Mouse (Mus musculus) ES-Bruce4 (cell line): Measurements from ENCODE around the gene Olfr1423. TPM values are rescaled to one million over a fixed set of nuclear protein-coding genes. Genes with fewer than 3 reads are reported as not detected.

Experiments
- H3K27ac ChIP-seq: 2 replicates; pipeline ENCODE4 v1.5.1; 2012; ENCODE audit warnings: low read length, inconsistent platforms; ENCODE audit not compliant: insufficient read depth
- H3K27me3 ChIP-seq: 2 replicates; pipeline ENCODE4 v1.6.1; 2012; ENCODE audit warnings: mild to moderate bottlenecking, low read length, inconsistent platforms; ENCODE audit not compliant: control insufficient read depth, poor library complexity, insufficient read depth, severe bottlenecking
- H3K36me3 ChIP-seq: 2 replicates; pipeline ENCODE4 v1.6.1; 2012; ENCODE audit warnings: inconsistent platforms, mild to moderate bottlenecking, low read length, moderate library complexity; ENCODE audit not compliant: control insufficient read depth, poor library complexity, insufficient read depth, severe bottlenecking
- H3K4me1 ChIP-seq: one replicate; pipeline ENCODE4 v1.8.1; 2011; ENCODE audit warnings: low read length; ENCODE audit not compliant: control insufficient read depth, insufficient read depth
- H3K4me3 ChIP-seq: 2 replicates; pipeline ENCODE4 v1.5.1; 2011; ENCODE audit warnings: low read depth, mild to moderate bottlenecking, low read length
- H3K9ac ChIP-seq: 2 replicates; pipeline ENCODE4 v1.6.1; 2012; ENCODE audit warnings: low read depth, mild to moderate bottlenecking, inconsistent platforms; ENCODE audit not compliant: poor library complexity, severe bottlenecking
- H3K9me3 ChIP-seq: replicated peaks from 2 replicates; pipeline ENCODE4 v1.6.1; 2012; ENCODE audit warnings: mild to moderate bottlenecking, low read length, inconsistent platforms; ENCODE audit not compliant: control insufficient read depth, poor library complexity, insufficient read depth, severe bottlenecking
- CTCF ChIP-seq: IDR thresholded peaks from one replicate; pipeline ENCODE4 v1.8.1; 2011; ENCODE audit warnings: low read depth, low read length
- EP300 ChIP-seq: IDR thresholded peaks from 2 replicates; pipeline ENCODE4 v1.6.1; 2011; ENCODE audit warnings: low read depth, low read length; ENCODE audit not compliant: insufficient read depth
- POLR2A ChIP-seq: IDR thresholded peaks from one replicate; pipeline ENCODE4 v1.8.1; 2011; ENCODE audit warnings: low read length; ENCODE audit not compliant: insufficient read depth
- polyA plus RNA-seq: library from polyadenylated mRNA; stranded (reverse); fragments of >200 nt; gene quantifications from 2 replicates; pipeline ENCODE4 v1.2.4, GENCODE M21; 2011; ENCODE audit warnings: low read depth; ENCODE audit not compliant: missing spikeins, insufficient read depth, insufficient read length

Olfr1423 gene
- polyA plus RNA-seq, 1 experiment = 0.10 TPM

DNA sequence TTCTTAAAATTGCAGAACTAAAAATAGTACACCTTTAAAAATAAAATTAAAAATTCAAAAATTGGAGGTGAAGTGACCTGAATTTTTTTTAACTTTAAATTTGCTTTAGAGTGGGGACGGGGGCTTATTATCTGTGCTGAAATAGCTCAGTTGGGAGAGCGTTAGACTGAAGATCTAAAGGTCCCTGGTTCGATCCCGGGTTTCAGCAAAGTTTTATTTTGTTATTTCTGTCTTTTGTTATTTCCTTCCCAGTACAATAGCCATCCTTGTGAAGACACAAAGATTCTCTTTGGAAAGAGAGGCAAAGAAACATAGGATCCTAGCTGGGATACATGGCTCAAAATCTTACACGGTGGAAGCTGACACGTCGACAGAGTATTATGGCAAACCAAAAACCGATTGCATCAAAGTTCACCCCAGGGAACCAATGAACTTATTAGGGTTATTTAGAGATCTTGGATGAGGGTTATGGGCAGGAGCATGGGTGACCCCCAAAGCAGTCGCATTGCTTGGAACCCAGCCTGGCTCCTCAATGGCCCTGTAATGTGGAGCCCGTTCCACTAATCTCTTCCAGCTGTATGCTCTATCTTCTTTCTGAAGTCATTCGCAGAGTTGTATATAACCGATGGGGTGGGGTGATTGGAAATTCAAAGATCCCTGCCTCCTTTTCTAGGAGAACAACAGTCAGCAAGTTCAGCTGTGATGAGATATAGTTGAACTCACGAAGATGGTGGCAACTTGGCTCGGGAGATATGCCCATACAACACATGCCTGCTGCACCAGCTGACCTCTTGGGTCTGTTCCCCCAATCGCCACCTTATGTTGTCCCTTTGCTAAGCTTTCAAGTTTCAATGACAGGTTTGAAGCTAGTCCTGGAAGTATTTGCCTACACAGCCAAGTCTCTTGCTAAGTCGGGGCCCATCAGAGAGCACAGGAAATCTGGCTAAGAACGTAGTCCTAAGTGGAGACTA lies 32.4 kb downstream of the Olfr1423 start:
- TF ChIP-seq POLR2A (no peak), CTCF (no peak), EP300 (no peak)
- peak overlapping the region; percentile 69 for H3K4me3 ChIP-seq

DNA sequence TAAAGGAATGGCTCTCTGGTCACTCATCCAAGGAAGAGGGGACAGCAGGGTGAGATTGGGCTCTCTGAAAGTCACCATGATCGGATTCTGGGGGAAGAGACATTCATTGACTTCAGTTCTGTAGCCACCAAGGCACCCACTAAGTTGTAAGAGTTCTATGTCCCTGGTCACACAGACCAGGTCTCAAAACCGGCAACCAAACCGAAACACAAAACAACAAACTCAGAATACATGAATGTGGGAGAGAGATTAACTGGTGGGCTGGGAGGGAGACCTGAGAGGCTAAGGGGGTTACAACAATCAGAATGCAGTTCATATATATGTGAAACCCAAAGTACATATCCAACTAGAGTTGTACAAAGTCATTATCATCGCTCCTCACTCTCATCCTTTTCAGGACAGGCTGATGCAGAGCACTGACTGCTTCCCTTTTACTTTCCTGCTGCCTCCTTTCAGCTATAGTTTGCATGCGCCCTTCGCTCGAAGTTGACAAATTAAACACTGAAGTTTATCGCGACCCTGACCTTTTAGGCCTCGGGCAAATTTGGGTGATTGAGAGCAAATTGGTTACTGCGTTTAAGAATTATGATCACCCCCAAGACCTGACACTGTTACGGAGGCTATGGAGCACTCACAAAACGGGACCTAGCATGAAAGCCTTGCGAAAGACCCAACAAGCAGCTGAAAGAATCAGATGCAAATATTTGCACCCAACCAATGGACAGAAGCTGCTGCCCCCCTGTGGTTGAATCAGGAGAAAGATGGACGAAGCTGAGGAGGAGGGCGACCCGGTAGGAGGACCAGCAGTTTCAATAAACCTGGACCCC lies 33.8 kb downstream of the Olfr1423 start:
- TF ChIP-seq EP300 (no peak), POLR2A (no peak), CTCF (peak; percentile 55)
- Histone ChIP-seq H3K9ac (peak overlapping the region; percentile 82), H3K27ac (no peak overlapping the region), H3K4me1 (no peaks in the 10 kb centered on the region), H3K27me3 (no peaks in the 10 kb centered on the region), H3K36me3 (no peaks in the 10 kb centered on the region), H3K9me3 (no peaks in the 10 kb centered on the region), H3K4me3 (peak overlapping the region; percentile 66)

More for the DNA sequence above, 32.4 kb downstream of the Olfr1423 start:
- H3K27me3 ChIP-seq = no peaks in the 10 kb centered on the region
- H3K27ac ChIP-seq = peak overlapping the region; percentile 57
- H3K9ac ChIP-seq = peak overlapping the region; percentile 56
- no peaks in the 10 kb centered on the region for H3K9me3 ChIP-seq
- no peaks in the 10 kb centered on the region for H3K4me1 ChIP-seq
- H3K36me3 ChIP-seq = no peaks in the 10 kb centered on the region

GRCm38 (mm10) chr19:12006361-12006947 lies 34.7 kb downstream of the Olfr1423 start:
- H3K9ac ChIP-seq = peak overlapping the region; percentile 82
- H3K27me3 ChIP-seq = no peaks in the 10 kb centered on the region
- no peaks in the 10 kb centered on the region for H3K36me3 ChIP-seq
- TF ChIP-seq CTCF = peak; percentile 60
- TF ChIP-seq POLR2A = no peak
- peak overlapping the region; percentile 97 for H3K4me3 ChIP-seq
- H3K27ac ChIP-seq = no peak overlapping the region; the same call in 1 of the 2 replicates
- no peaks in the 10 kb centered on the region for H3K9me3 ChIP-seq
- H3K4me1 ChIP-seq = no peaks in the 10 kb centered on the region

GRCm38 (mm10) chr19:12005376-12006360 lies 35.4 kb downstream of the Olfr1423 start:
- Histone ChIP-seq H3K9me3 (no peaks in the 10 kb centered on the region), H3K4me3 (peak overlapping the region; percentile 99), H3K36me3 (no peaks in the 10 kb centered on the region), H3K27ac (peak overlapping the region; percentile 70; the same call in 1 of the 2 replicates), H3K4me1 (no peaks in the 10 kb centered on the region), H3K9ac (peak overlapping the region; percentile 82), H3K27me3 (no peaks in the 10 kb centered on the region)
- TF ChIP-seq CTCF (no peak), EP300 (no peak), POLR2A (peak; percentile 16)
